Mouse (Mus musculus) testis, adult 2 months (tissue): ENCODE results near the gene Slc51b.

Source experiments
- CTCF ChIP-seq: fragments of 200-500 bp; IDR thresholded peaks from 2 replicates; pipeline ENCODE4 v1.5.1; 2012; ENCODE audit warnings: low read depth, mild to moderate bottlenecking, inconsistent platforms, low read length, moderate library complexity; ENCODE audit not compliant: control insufficient read depth, insufficient read depth, insufficient replicate concordance
- POLR2A ChIP-seq: fragments of 200-500 bp; IDR thresholded peaks from 2 replicates; pipeline ENCODE4 v1.6.1; 2012; ENCODE audit warnings: low read depth, mild to moderate bottlenecking, inconsistent platforms, low read length, moderate library complexity; ENCODE audit not compliant: control insufficient read depth

DNA sequence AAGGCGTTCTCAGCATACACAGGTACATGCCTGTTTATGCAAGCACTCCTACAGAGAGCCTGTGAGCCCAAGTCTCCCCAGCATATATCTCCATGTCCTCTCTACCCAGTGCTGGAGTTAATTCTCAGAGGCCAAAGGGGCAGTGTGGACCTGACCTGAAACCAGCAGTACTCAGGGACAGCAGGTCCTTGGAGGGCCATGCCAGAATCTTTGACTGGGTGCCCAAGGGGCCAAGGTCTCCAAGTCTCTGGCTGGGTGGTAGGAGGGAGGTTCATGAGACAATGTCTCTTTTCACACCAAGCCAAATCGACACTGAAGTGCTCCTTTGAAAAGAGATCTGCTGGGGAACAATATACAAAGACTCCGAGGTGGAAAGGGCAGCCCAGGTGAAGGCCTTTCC lies 14.9 kb downstream of the Slc51b start:
- no peak for TF ChIP-seq CTCF
- no peak for TF ChIP-seq POLR2A
